Mouse (Mus musculus) frontal cortex, postnatal 25 days (tissue): ENCODE data around the gene Smpdl3b.

Experiments
- DNase-seq, 2 experiments: peaks; one replicate each; pipeline ENCODE4 v3.0.0; 2022; ENCODE audit warnings: low spot score in 2 of 2

Smpdl3b gene

GRCm38 (mm10) chr4:132734766-132735165 lies 22.3 kb downstream of the Smpdl3b start:
- no peak for DNase-seq

GRCm38 (mm10) chr4:132733071-132733770 lies 23.8 kb downstream of the Smpdl3b start:
- DNase-seq, result no peak

GRCm38 (mm10) chr4:132732148-132732684 lies 24.8 kb downstream of the Smpdl3b start, which contains the start of gene Xkr8:
TSS of gene Xkr8 (minus strand) at chr4:132732546.
- DNase-seq, result peak; percentile 20 to 46

- DNase-seq, result no peak
Observed at GRCm38 (mm10) chr4:132731616-132732015, 25.4 kb downstream of the Smpdl3b start.

GRCm38 (mm10) chr4:132728233-132728632 lies 28.8 kb downstream of the Smpdl3b start:
- DNase-seq, result no peak

GRCm38 (mm10) chr4:132718251-132718650 lies 38.8 kb downstream of the Smpdl3b start:
- no peak for DNase-seq

GRCm38 (mm10) chr4:132713181-132713580 lies 43.9 kb downstream of the Smpdl3b start:
- no peak for DNase-seq

GRCm38 (mm10) chr4:132706885-132707284 lies 50.2 kb downstream of the Smpdl3b start:
- DNase-seq, result no peak

GRCm38 (mm10) chr4:132702076-132702475 lies 55.0 kb downstream of the Smpdl3b start:
- no peak for DNase-seq

- no peak for DNase-seq
Observed at GRCm38 (mm10) chr4:132693366-132693765, 63.7 kb downstream of the Smpdl3b start.

- DNase-seq, result no peak
Observed at GRCm38 (mm10) chr4:132689634-132690033, 67.4 kb downstream of the Smpdl3b start.
